Mouse (Mus musculus) G1E (cell line): Measurements from ENCODE around the gene Kank2. TPM values are rescaled to one million over a fixed set of nuclear protein-coding genes. Genes with fewer than 3 reads are reported as not detected.
A peak's percentile ranks its signal among the peaks of the same experiment; 100 is the strongest.
"Not testable (repeated sequence)": the region's sequence is repeated elsewhere in the genome, so short reads cannot be mapped to it uniquely, and the experiment has no call there.

Experiments used
- ATAC-seq: 2 replicates; pipeline ENCODE4 v1.8.0; 2016; ENCODE audit warnings: mild to moderate bottlenecking; ENCODE audit not compliant: insufficient number of reproducible peaks, poor library complexity, low FRiP score, severe bottlenecking; ENCODE audit errors: extremely low read depth
- DNase-seq: peaks from one replicate; pipeline ENCODE4 v3.0.0; 2012; ENCODE audit warnings: low spot score
- H3K27me3 ChIP-seq: 2 replicates; pipeline ENCODE4 v1.6.1; 2012; ENCODE audit warnings: mild to moderate bottlenecking, low read length, inconsistent platforms; ENCODE audit not compliant: insufficient read depth
- H3K36me3 ChIP-seq: replicated peaks from 2 replicates; pipeline ENCODE3; 2012; ENCODE audit warnings: mild to moderate bottlenecking, inconsistent platforms
- H3K4me1 ChIP-seq: 2 replicates; pipeline ENCODE4 v1.6.1; 2012; ENCODE audit warnings: low read depth, low read length, inconsistent platforms, mixed read lengths; ENCODE audit not compliant: insufficient read depth
- H3K4me3 ChIP-seq: 2 replicates; pipeline ENCODE4 v1.5.1; 2012; ENCODE audit warnings: low read depth, mild to moderate bottlenecking, inconsistent platforms, low read length, moderate library complexity, mixed read lengths
- H3K9me3 ChIP-seq: replicated peaks from 2 replicates; pipeline ENCODE4 v1.6.1; 2012; ENCODE audit warnings: inconsistent platforms
- CTCF ChIP-seq: IDR thresholded peaks from 2 replicates; pipeline ENCODE4 v1.5.1; 2012; ENCODE audit warnings: low read depth, low read length, inconsistent platforms, mixed read lengths
- GATA1 ChIP-seq: IDR thresholded peaks from 2 replicates; pipeline ENCODE4 v1.6.1; 2012; ENCODE audit warnings: borderline replicate concordance, low read length, inconsistent platforms, mixed read lengths
- GATA2 ChIP-seq: IDR thresholded peaks from 2 replicates; pipeline ENCODE4 v1.6.1; 2012; ENCODE audit warnings: low read depth, low read length, inconsistent platforms, borderline replicate concordance
- POLR2AphosphoS5 ChIP-seq: IDR thresholded peaks from 2 replicates; pipeline ENCODE4 v1.6.1; 2012; ENCODE audit warnings: low read depth, low read length, inconsistent platforms; ENCODE audit not compliant: insufficient replicate concordance
- TAL1 ChIP-seq: conservative IDR thresholded peaks from 2 replicates; pipeline ENCODE4 v1.6.1; 2012; ENCODE audit warnings: low read depth, low read length, inconsistent platforms, mixed read lengths
- polyA plus RNA-seq: library from polyadenylated mRNA; stranded (reverse); fragments of >175 nt; gene quantifications from 2 replicates; pipeline ENCODE4 v1.2.3, GENCODE M21; 2012
- total RNA-seq, 2 experiments: library from RNA; stranded (forward) in 1 of 2; stranded (reverse) in 1 of 2; fragments of 200-1000 nt in 1 of 2; fragments of >200 nt in 1 of 2; fragmentation: Nextera tagmentation in 1 of 2; gene quantifications; 2 replicates each; pipeline ENCODE4 v1.2.3; 2014 to 2017

Gene Kank2
- total and polyA plus RNA-seq, 3 experiments, result under 0.01 TPM; not detected in 2

DNA sequence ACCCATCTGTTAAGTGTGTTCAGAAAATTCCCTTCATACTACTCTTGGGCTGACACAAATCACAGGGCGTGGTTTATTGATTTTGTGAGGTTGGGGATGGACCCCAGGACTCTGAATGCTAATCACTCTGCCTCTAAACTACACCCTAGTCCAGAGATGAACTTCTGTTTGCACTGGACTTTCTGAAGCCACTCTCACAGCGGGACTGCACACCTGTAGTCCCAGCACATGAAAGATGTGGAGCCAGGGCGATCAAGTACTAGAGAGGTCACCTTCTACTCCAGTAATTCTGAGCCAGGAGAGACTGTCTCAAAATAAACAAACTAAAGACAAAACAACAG, 436 bp upstream of the Kank2 start:
- TF ChIP-seq CTCF, result no peak
- TF ChIP-seq GATA2, result no peak
- TF ChIP-seq POLR2AphosphoS5, result no peak
- peaks cover 58% of the 10 kb centered on the region for H3K27me3 ChIP-seq
- no peak for ATAC-seq
- H3K4me3 ChIP-seq, result no peak overlapping the region
- no peak for DNase-seq
- peaks cover 11% of the 10 kb centered on the region for H3K4me1 ChIP-seq
- H3K9me3 ChIP-seq, result no peaks in the 10 kb centered on the region
- no peaks in the 10 kb centered on the region for H3K36me3 ChIP-seq

- no peak for TF ChIP-seq CTCF
- no peak for TF ChIP-seq POLR2AphosphoS5
- no peak for TF ChIP-seq GATA1
- no peak for TF ChIP-seq GATA2
- no peak for TF ChIP-seq TAL1
- peaks cover 55% of the 10 kb centered on the region for H3K27me3 ChIP-seq
- DNase-seq (no peak), ATAC-seq (no peak)
- H3K9me3 ChIP-seq, result no peaks in the 10 kb centered on the region
- peak overlapping the region; percentile 65; the same call in 1 of the 2 replicates for H3K4me3 ChIP-seq
- peaks cover 11% of the 10 kb centered on the region for H3K4me1 ChIP-seq
- H3K36me3 ChIP-seq, result no peaks in the 10 kb centered on the region
These were observed 611 bp downstream of the Kank2 start for GRCm38 (mm10) chr9:21797921-21798344.

- no peak overlapping the region for H3K4me3 ChIP-seq
- no peak for ATAC-seq
These were observed 1.6 kb downstream of the Kank2 start for GRCm38 (mm10) chr9:21796919-21797318.

GRCm38 (mm10) chr9:21796259-21796658, 2.3 kb downstream of the Kank2 start:
- Histone ChIP-seq H3K4me3 (no peak overlapping the region), H3K36me3 (no peaks in the 10 kb centered on the region), H3K9me3 (no peaks in the 10 kb centered on the region), H3K4me1 (peaks cover 11% of the 10 kb centered on the region), H3K27me3 (peaks cover 57% of the 10 kb centered on the region)
- DNase-seq, result no peak
- TF ChIP-seq GATA1, result no peak
- TF ChIP-seq GATA2, result no peak
- no peak for TF ChIP-seq POLR2AphosphoS5
- TF ChIP-seq CTCF, result no peak
- TF ChIP-seq TAL1, result no peak
- ATAC-seq, result no peak

More at GRCm38 (mm10) chr9:21796919-21797318, 1.6 kb downstream of the Kank2 start:
- DNase-seq, result no peak
- Histone ChIP-seq H3K9me3 (no peaks in the 10 kb centered on the region), H3K36me3 (no peaks in the 10 kb centered on the region), H3K27me3 (peaks cover 57% of the 10 kb centered on the region), H3K4me1 (peaks cover 11% of the 10 kb centered on the region)
- TF ChIP-seq POLR2AphosphoS5 (no peak), GATA1 (no peak), TAL1 (no peak), GATA2 (no peak), CTCF (no peak)

DNA sequence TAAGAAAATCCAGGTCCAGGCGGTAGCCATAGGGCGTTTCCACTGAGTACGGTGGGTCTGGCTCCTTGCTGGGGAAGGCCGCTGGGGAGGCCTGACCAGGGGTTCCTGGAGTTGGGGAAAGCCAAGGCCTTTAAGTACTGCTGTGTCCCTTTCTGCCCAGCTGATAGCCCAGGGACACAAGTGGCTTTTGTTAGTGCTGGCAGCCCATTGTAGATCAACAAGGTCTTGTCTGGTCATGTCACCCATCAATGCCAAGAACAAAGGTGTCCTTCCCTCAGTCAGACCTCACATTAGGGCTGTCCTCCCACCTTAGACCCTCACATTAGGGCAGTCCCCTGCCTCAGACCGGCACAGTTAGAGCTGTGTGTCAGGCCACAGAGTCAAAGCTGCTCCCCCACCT, 3.0 kb downstream of the Kank2 start:
- Histone ChIP-seq H3K36me3 (no peaks in the 10 kb centered on the region), H3K27me3 (peaks cover 54% of the 10 kb centered on the region), H3K4me1 (peaks cover 11% of the 10 kb centered on the region), H3K4me3 (no peak overlapping the region), H3K9me3 (no peaks in the 10 kb centered on the region)
- no peak for TF ChIP-seq GATA1
- TF ChIP-seq TAL1, result no peak
- TF ChIP-seq POLR2AphosphoS5, result no peak
- no peak for TF ChIP-seq CTCF
- no peak for TF ChIP-seq GATA2
- ATAC-seq (no peak), DNase-seq (no peak)

GRCm38 (mm10) chr9:21794925-21795324, 3.6 kb downstream of the Kank2 start:
- ATAC-seq (no peak), DNase-seq (no peak)
- peaks cover 53% of the 10 kb centered on the region for H3K27me3 ChIP-seq
- no peaks in the 10 kb centered on the region for H3K9me3 ChIP-seq
- TF ChIP-seq CTCF (no peak), TAL1 (no peak), GATA1 (no peak), GATA2 (no peak), POLR2AphosphoS5 (no peak)
- H3K4me3 ChIP-seq, result no peak overlapping the region; the same call in 1 of the 2 replicates
- no peaks in the 10 kb centered on the region for H3K36me3 ChIP-seq
- H3K4me1 ChIP-seq, result peaks cover 11% of the 10 kb centered on the region

DNA sequence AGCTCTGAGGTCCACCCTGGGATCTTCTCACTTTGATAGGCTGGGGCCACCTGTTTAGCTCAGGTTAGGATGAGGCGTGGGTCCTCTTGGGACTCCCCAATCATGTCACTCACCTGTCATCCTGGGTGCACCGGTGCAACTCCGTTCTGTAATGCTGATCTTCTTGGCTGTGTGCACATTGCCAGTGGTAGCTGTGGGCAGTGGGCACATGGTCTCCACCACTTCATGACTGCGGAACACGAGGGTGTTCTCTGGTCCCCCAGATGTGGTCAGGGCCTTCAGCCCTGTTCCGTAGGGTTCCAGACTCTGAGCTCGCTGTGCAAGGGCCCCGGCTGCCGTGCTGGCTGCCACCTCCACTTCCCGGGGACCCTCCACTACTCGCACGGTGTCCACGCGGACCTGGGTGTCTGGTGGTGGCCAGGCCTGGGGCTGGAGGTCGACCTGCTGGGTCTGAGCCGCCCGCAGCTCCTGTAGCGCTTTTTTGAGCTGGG, 4.2 kb downstream of the Kank2 start:
- Histone ChIP-seq H3K27me3 (peaks cover 56% of the 10 kb centered on the region), H3K4me3 (no peak overlapping the region; the same call in 1 of the 2 replicates), H3K36me3 (no peaks in the 10 kb centered on the region), H3K4me1 (peaks cover 11% of the 10 kb centered on the region), H3K9me3 (no peaks in the 10 kb centered on the region)
- ATAC-seq (no peak), DNase-seq (no peak)
- TF ChIP-seq POLR2AphosphoS5, result no peak
- TF ChIP-seq GATA1, result no peak
- TF ChIP-seq GATA2, result no peak
- TF ChIP-seq TAL1, result no peak
- no peak for TF ChIP-seq CTCF

- not testable (repeated sequence) for ATAC-seq, H3K4me3 ChIP-seq, H3K36me3 ChIP-seq, DNase-seq, H3K9me3 ChIP-seq, H3K4me1 ChIP-seq
- H3K27me3 ChIP-seq, result peaks cover 53% of the 10 kb centered on the region
These were observed 5.0 kb downstream of the Kank2 start for GRCm38 (mm10) chr9:21793507-21793906.
